Mouse (Mus musculus) heart, embryonic 13.5 days (tissue): ENCODE measurements around the gene Cyba. TPM values are rescaled to one million over a fixed set of nuclear protein-coding genes. Genes with fewer than 3 reads are reported as not detected.

Experiments
- ATAC-seq: fragments of 200-750 bp; cut with Nextera tagmentation; 2 replicates; pipeline ENCODE4 v1.8.0; 2017; ENCODE audit warnings: moderate TSS enrichment; ENCODE audit not compliant: insufficient number of reproducible peaks, low FRiP score, low TSS enrichment; ENCODE audit errors: extremely low read depth
- H3K27ac ChIP-seq: fragments of 300-500 bp; sonication (generic); replicated peaks from 2 replicates; pipeline ENCODE4 v1.5.1; 2015; ENCODE audit warnings: moderate library complexity, mild to moderate bottlenecking, inconsistent platforms
- H3K27me3 ChIP-seq: fragments of 300-500 bp; sonication (generic); replicated peaks from 2 replicates; pipeline ENCODE4 v1.6.1; 2015; ENCODE audit warnings: mild to moderate bottlenecking, inconsistent platforms
- H3K36me3 ChIP-seq: fragments of 300-500 bp; sonication (generic); 2 replicates; pipeline ENCODE4 v1.6.1; 2015; ENCODE audit warnings: mild to moderate bottlenecking, inconsistent platforms
- H3K4me1 ChIP-seq: fragments of 300-500 bp; sonication (generic); 2 replicates; pipeline ENCODE4 v1.6.1; 2015; ENCODE audit warnings: inconsistent platforms
- H3K4me2 ChIP-seq: fragments of 300-500 bp; sonication (generic); 2 replicates; pipeline ENCODE4 v1.6.1; 2015; ENCODE audit warnings: inconsistent platforms, mild to moderate bottlenecking, moderate library complexity
- H3K4me3 ChIP-seq: fragments of 300-500 bp; sonication (generic); 2 replicates; pipeline ENCODE4 v1.5.1; 2015; ENCODE audit warnings: moderate library complexity, mild to moderate bottlenecking, inconsistent platforms
- H3K9ac ChIP-seq: fragments of 300-500 bp; sonication (generic); 2 replicates; pipeline ENCODE4 v1.6.1; 2015; ENCODE audit warnings: inconsistent platforms, mild to moderate bottlenecking, moderate library complexity
- H3K9me3 ChIP-seq: fragments of 300-500 bp; sonication (generic); 2 replicates; pipeline ENCODE4 v1.6.1; 2016; ENCODE audit warnings: inconsistent platforms
- WGBS: fragments of 180-500 bp; shearing (Covaris S2); methylation state at CpG from one replicate; pipeline ENCODE4 v1.1.7; 2015; ENCODE audit warnings: mixed read lengths; 5-methylcytosine and 5-hydroxymethylcytosine counted together
- microRNA-seq: library from miRNA; unstranded; fragments of <30 nt; microRNA quantifications from one replicate; pipeline ENCODE4, GENCODE M21; 2016
- polyA plus RNA-seq: library from polyadenylated mRNA; unstranded; fragments of >200 nt; fragmentation: Nextera tagmentation; extraction: Ambion mirVana; gene quantifications from 2 replicates; pipeline ENCODE4 v1.2.1, GENCODE M21; 2015

Gene Cyba
- polyA plus RNA-seq, 1 experiment from 2014 or later, result 170 TPM

GRCm38 (mm10) chr8:122376365-122377231, 56.1 kb downstream of the Cyba start, which contains the start of gene Zc3h18:
Zc3h18 (plus strand) TSS chr8:122376609.
- no peaks in the 10 kb centered on the region for H3K27me3 ChIP-seq
- H3K4me2 ChIP-seq, result peak within 1 kb of the TSS; percentile 93
- H3K9ac ChIP-seq, result peak within 1 kb of the TSS; percentile 95
- no peaks in the 10 kb centered on the region for H3K9me3 ChIP-seq
- peaks cover 28% of the 10 kb centered on the region for H3K4me1 ChIP-seq
- peak within 1 kb of the TSS; percentile 94 for H3K27ac ChIP-seq
- peak within 1 kb of the TSS; percentile 95 for H3K4me3 ChIP-seq
- peak; percentile 93 for ATAC-seq
- peaks cover 32% of the 10 kb centered on the region for H3K36me3 ChIP-seq
- WGBS, result under 1% methylated on average over 101 of the region's 107 CpGs

GRCm38 (mm10) chr8:122375751-122376364, 56.9 kb downstream of the Cyba start:
- Histone ChIP-seq H3K4me3 (peak overlapping the region; percentile 95), H3K27me3 (no peaks in the 10 kb centered on the region), H3K27ac (peak overlapping the region; percentile 94), H3K9ac (peak overlapping the region; percentile 74), H3K36me3 (peaks cover 28% of the 10 kb centered on the region), H3K4me1 (peaks cover 25% of the 10 kb centered on the region), H3K4me2 (peak overlapping the region; percentile 93), H3K9me3 (no peaks in the 10 kb centered on the region)
- ATAC-seq, result no peak
- 23% methylated on average over 13 of the region's 13 CpGs for WGBS

GRCm38 (mm10) chr8:122375320-122375719, 57.4 kb downstream of the Cyba start:
- peaks cover 22% of the 10 kb centered on the region for H3K36me3 ChIP-seq
- H3K27me3 ChIP-seq, result no peaks in the 10 kb centered on the region
- peak overlapping the region; percentile 74 for H3K9ac ChIP-seq
- H3K9me3 ChIP-seq, result no peaks in the 10 kb centered on the region
- no peak overlapping the region for H3K4me3 ChIP-seq
- peak overlapping the region; percentile 93 for H3K4me2 ChIP-seq
- ATAC-seq, result no peak
- H3K4me1 ChIP-seq, result peaks cover 25% of the 10 kb centered on the region
- WGBS, result 88% methylated on average over 7 of the region's 7 CpGs
- no peak overlapping the region for H3K27ac ChIP-seq

Small RNAs within 50 kb of the gene (microRNA-seq; reads per million reads assigned to microRNA genes)
- gene Gm24366, result not detected

Other genes with a start within 250 kb of the Cyba start
- gene Zfpm1, start 150.8 kb downstream of the Cyba start, polyA plus RNA-seq, result 3.8 TPM in 2 replicates
- gene Trhr2, start 72.2 kb downstream of the Cyba start, polyA plus RNA-seq, result not detected in 2 replicates
- 30.4 and 31.1 TPM in 2 replicates for gene Zc3h18, start 56.3 kb downstream of the Cyba start, polyA plus RNA-seq
- gene Il17c, start 10.9 kb downstream of the Cyba start, polyA plus RNA-seq, result not detected in 2 replicates
- gene Mvd, start 10.5 kb upstream of the Cyba start, polyA plus RNA-seq, result 19.7 and 21.8 TPM in 2 replicates
- 2.4 and 3.1 TPM in 2 replicates for gene Snai3, start 27.8 kb upstream of the Cyba start, polyA plus RNA-seq
- gene Rnf166, start 43.1 kb upstream of the Cyba start, polyA plus RNA-seq, result 33.2 and 42.0 TPM in 2 replicates
- 23.9 and 29.6 TPM in 2 replicates for gene Ctu2, start 43.2 kb upstream of the Cyba start, polyA plus RNA-seq
- 12.9 and 15.4 TPM in 2 replicates for gene Piezo1, start 118.4 kb upstream of the Cyba start, polyA plus RNA-seq
- 31.0 and 34.6 TPM in 2 replicates for gene Cdt1, start 135.1 kb upstream of the Cyba start, polyA plus RNA-seq
- 251 and 271 TPM in 2 replicates for gene Aprt, start 144.0 kb upstream of the Cyba start, polyA plus RNA-seq
- 11.1 and 11.9 TPM in 2 replicates for gene Galns, start 178.5 kb upstream of the Cyba start, polyA plus RNA-seq
- gene Trappc2l, start 178.7 kb upstream of the Cyba start, polyA plus RNA-seq, result 55.6 and 74.0 TPM in 2 replicates
- gene Pabpn1l, start 189.8 kb upstream of the Cyba start, polyA plus RNA-seq, result not detected in 2 replicates